Mouse (Mus musculus): Measurements from ENCODE around the gene Ldhd. TPM values are rescaled to one million over a fixed set of nuclear protein-coding genes. Genes with fewer than 3 reads are reported as not detected.

The Ldhd gene
- polyA plus RNA-seq, 1 experiment from 2014 or later = 0.21 TPM

DNA sequence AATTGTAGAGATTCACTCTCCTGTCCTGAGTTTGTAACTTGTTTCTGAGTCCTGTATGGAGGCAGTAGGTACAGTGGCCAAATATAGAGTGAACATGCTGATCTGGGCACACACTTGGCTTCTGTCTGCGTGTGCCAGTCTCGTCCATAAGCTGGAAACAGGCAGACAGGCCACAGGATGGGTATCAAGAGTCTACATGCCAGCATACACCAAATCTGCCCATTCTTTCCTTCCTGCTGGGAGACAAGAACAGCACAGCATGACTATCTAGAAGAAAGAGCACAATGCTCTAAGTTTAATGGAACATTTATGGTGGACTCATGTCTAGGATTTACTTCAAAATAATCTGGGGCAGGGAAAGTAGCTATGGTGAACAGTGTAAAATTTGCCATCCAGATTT is 35.2 kb downstream of the Ldhd start:
- ATAC-seq (ENCODE audit: insufficient read depth, low FRiP score, low TSS enrichment) (no peak), DNase-seq (ENCODE audit: low spot score) (no peak)
- Histone ChIP-seq H3K36me3 (ENCODE audit: control insufficient read depth, insufficient read depth, low read length) (no peaks in the 10 kb centered on the region), H3K9me3 (ENCODE audit: control insufficient read depth, low read length) (no peaks in the 10 kb centered on the region), H3K4me3 (ENCODE audit: low read depth, low read length) (no peak overlapping the region), H3K4me2 (ENCODE audit: low read depth) (no peak overlapping the region), H3K4me1 (ENCODE audit: control insufficient read depth, insufficient read depth, low read length) (peaks cover 14% of the 10 kb centered on the region), H3K9ac (ENCODE audit: low read length) (no peak overlapping the region), H3K27ac (ENCODE audit: low read depth, low read length) (no peak overlapping the region), H3K27me3 (ENCODE audit: control insufficient read depth, insufficient read depth, low read length) (no peaks in the 10 kb centered on the region)
- whole genome bisulfite sequencing = 98% methylated on average over 2 of the region's 2 CpGs

GRCm38 (mm10) chr8:111594044-111594840 is 35.9 kb downstream of the Ldhd start:
- Histone ChIP-seq H3K9me3 (ENCODE audit: control insufficient read depth, low read length) (no peaks in the 10 kb centered on the region), H3K27me3 (ENCODE audit: control insufficient read depth, insufficient read depth, low read length) (no peaks in the 10 kb centered on the region), H3K27ac (ENCODE audit: low read depth, low read length) (no peak overlapping the region), H3K4me3 (ENCODE audit: low read depth, low read length) (no peak overlapping the region), H3K4me2 (ENCODE audit: low read depth) (no peak overlapping the region), H3K4me1 (ENCODE audit: control insufficient read depth, insufficient read depth, low read length) (peaks cover 14% of the 10 kb centered on the region), H3K36me3 (ENCODE audit: control insufficient read depth, insufficient read depth, low read length) (no peaks in the 10 kb centered on the region), H3K9ac (ENCODE audit: low read length) (no peak overlapping the region)
- 79% methylated on average over 3 of the region's 3 CpGs for WGBS
- DNase-seq (ENCODE audit: low spot score) = no peak
- no peak for ATAC-seq (ENCODE audit: insufficient read depth, low FRiP score, low TSS enrichment)

DNA sequence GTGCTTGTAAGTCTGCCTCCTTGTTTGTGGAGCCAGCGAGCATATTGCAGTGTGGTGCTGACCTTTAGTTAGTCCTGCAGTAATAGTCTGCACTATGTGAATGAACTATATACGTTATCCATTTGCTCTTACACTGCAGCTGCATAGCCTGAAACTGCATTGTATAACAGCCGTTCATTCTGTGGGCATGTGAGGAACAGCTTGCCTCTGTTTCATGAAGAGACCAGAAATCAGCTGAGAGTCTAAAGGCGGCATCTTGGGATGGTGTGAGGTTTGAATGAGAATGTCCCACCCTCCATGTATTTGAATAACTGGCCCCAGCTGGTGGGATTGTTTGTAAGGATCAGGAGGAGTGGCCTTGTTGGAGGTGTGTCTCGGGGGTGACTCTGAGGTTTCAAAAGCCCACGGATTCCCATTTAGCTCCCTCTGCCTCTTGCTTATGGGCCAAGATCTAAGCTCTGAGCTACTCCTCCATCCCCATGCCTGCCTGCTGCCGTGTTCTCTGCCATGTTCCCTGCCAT is 37.7 kb downstream of the Ldhd start:
- DNase-seq (ENCODE audit: low spot score) (no peak), ATAC-seq (ENCODE audit: insufficient read depth, low FRiP score, low TSS enrichment) (no peak)
- no peaks in the 10 kb centered on the region for H3K27me3 ChIP-seq (ENCODE audit: control insufficient read depth, insufficient read depth, low read length)
- no peak overlapping the region for H3K9ac ChIP-seq (ENCODE audit: low read length)
- WGBS = 79% methylated on average over 7 of the region's 7 CpGs
- H3K36me3 ChIP-seq (ENCODE audit: control insufficient read depth, insufficient read depth, low read length) = no peaks in the 10 kb centered on the region
- H3K4me1 ChIP-seq (ENCODE audit: control insufficient read depth, insufficient read depth, low read length) = peaks cover 14% of the 10 kb centered on the region
- H3K9me3 ChIP-seq (ENCODE audit: control insufficient read depth, low read length) = no peaks in the 10 kb centered on the region
- no peak overlapping the region for H3K27ac ChIP-seq (ENCODE audit: low read depth, low read length)
- H3K4me2 ChIP-seq (ENCODE audit: low read depth) = no peak overlapping the region
- no peak overlapping the region for H3K4me3 ChIP-seq (ENCODE audit: low read depth, low read length)

DNA sequence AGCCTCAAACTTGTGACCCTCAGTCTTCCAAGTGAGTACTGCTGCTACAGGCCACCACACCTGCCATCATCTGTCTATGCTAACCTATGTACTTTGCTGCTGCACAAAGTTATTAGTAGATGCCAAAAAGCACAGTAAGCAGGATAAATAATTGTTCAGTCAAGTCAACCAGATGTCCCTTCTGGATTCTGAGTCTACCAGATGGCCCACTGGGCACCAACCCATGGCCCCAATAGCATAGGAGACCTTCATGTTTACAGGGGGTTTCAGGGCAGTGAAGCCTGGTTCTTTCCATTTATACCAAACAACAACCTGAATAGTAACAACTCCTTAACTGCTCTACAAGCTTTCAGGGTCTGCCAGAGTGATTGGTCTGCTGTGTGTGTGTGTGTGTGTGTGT is 39.0 kb downstream of the Ldhd start:
- no peak for DNase-seq (ENCODE audit: low spot score)

GRCm38 (mm10) chr8:111590214-111590613 is 40.0 kb downstream of the Ldhd start:
- H3K27me3 ChIP-seq (ENCODE audit: control insufficient read depth, insufficient read depth, low read length) = no peaks in the 10 kb centered on the region
- H3K4me2 ChIP-seq (ENCODE audit: low read depth) = no peak overlapping the region
- WGBS = 89% methylated on average over 3 of the region's 3 CpGs
- H3K9me3 ChIP-seq (ENCODE audit: control insufficient read depth, low read length) = no peaks in the 10 kb centered on the region
- H3K9ac ChIP-seq (ENCODE audit: low read length) = no peak overlapping the region
- H3K4me3 ChIP-seq (ENCODE audit: low read depth, low read length) = no peak overlapping the region
- H3K4me1 ChIP-seq (ENCODE audit: control insufficient read depth, insufficient read depth, low read length) = no peaks in the 10 kb centered on the region; the same call in 1 of the 2 replicates
- H3K27ac ChIP-seq (ENCODE audit: low read depth, low read length) = no peak overlapping the region
- ATAC-seq (ENCODE audit: insufficient read depth, low FRiP score, low TSS enrichment) (no peak), DNase-seq (ENCODE audit: low spot score) (no peak)
- no peaks in the 10 kb centered on the region for H3K36me3 ChIP-seq (ENCODE audit: control insufficient read depth, insufficient read depth, low read length)

More for the DNA sequence above, 39.0 kb downstream of the Ldhd start:
- Histone ChIP-seq H3K9ac (ENCODE audit: low read length) (no peak overlapping the region), H3K4me3 (ENCODE audit: low read depth, low read length) (no peak overlapping the region), H3K27ac (ENCODE audit: low read depth, low read length) (no peak overlapping the region), H3K27me3 (ENCODE audit: control insufficient read depth, insufficient read depth, low read length) (no peaks in the 10 kb centered on the region), H3K4me1 (ENCODE audit: control insufficient read depth, insufficient read depth, low read length) (peaks cover 7% of the 10 kb centered on the region), H3K4me2 (ENCODE audit: low read depth) (no peak overlapping the region), H3K36me3 (ENCODE audit: control insufficient read depth, insufficient read depth, low read length) (no peaks in the 10 kb centered on the region), H3K9me3 (ENCODE audit: control insufficient read depth, low read length) (no peaks in the 10 kb centered on the region)
- no peak for ATAC-seq (ENCODE audit: insufficient read depth, low FRiP score, low TSS enrichment)

GRCm38 (mm10) chr8:111588336-111588735 is 41.8 kb downstream of the Ldhd start:
- ATAC-seq (ENCODE audit: insufficient read depth, low FRiP score, low TSS enrichment) (no peak), DNase-seq (ENCODE audit: low spot score) (no peak)
- Histone ChIP-seq H3K27me3 (ENCODE audit: control insufficient read depth, insufficient read depth, low read length) (no peaks in the 10 kb centered on the region), H3K27ac (ENCODE audit: low read depth, low read length) (no peak overlapping the region), H3K4me3 (ENCODE audit: low read depth, low read length) (no peak overlapping the region), H3K4me2 (ENCODE audit: low read depth) (no peak overlapping the region), H3K36me3 (ENCODE audit: control insufficient read depth, insufficient read depth, low read length) (no peaks in the 10 kb centered on the region), H3K4me1 (ENCODE audit: control insufficient read depth, insufficient read depth, low read length) (no peaks in the 10 kb centered on the region; the same call in 1 of the 2 replicates), H3K9ac (ENCODE audit: low read length) (no peak overlapping the region), H3K9me3 (ENCODE audit: control insufficient read depth, low read length) (no peaks in the 10 kb centered on the region)
- WGBS = 77% methylated on average over 2 of the region's 2 CpGs

- 93% methylated on average over 1 of the region's 1 CpGs for WGBS
Observed at GRCm38 (mm10) chr8:111587545-111588094, 42.6 kb downstream of the Ldhd start.

DNA sequence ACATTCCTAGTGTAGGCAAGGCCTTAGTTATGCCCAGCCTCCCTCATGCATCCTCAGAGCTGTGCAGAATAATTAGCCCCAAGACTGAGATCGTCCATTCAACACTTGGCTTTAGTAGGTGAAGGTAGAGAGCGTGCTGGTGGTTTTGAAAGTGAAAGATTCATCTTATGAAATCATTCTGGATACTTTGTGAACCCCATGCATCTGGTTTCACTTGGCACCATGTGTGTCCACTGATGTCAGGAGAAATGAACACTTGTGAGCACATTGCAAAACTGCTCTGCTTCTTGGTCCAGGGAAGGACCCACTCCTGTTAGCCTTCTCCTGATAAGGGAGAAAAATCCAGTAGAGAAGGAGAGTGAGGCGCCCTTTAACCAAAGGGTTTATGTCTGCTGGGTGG is 45.2 kb downstream of the Ldhd start:
- DNase-seq (ENCODE audit: low spot score) (no peak), ATAC-seq (ENCODE audit: insufficient read depth, low FRiP score, low TSS enrichment) (no peak)
- no peak overlapping the region for H3K4me3 ChIP-seq (ENCODE audit: low read depth, low read length)
- no peak overlapping the region for H3K4me2 ChIP-seq (ENCODE audit: low read depth)
- no peaks in the 10 kb centered on the region for H3K36me3 ChIP-seq (ENCODE audit: control insufficient read depth, insufficient read depth, low read length)
- no peaks in the 10 kb centered on the region for H3K9me3 ChIP-seq (ENCODE audit: control insufficient read depth, low read length)
- H3K9ac ChIP-seq (ENCODE audit: low read length) = no peak overlapping the region
- H3K27me3 ChIP-seq (ENCODE audit: control insufficient read depth, insufficient read depth, low read length) = no peaks in the 10 kb centered on the region
- H3K4me1 ChIP-seq (ENCODE audit: control insufficient read depth, insufficient read depth, low read length) = no peaks in the 10 kb centered on the region
- no peak overlapping the region for H3K27ac ChIP-seq (ENCODE audit: low read depth, low read length)
- WGBS = 90% methylated on average over 3 of the region's 3 CpGs

More at GRCm38 (mm10) chr8:111587545-111588094, 42.6 kb downstream of the Ldhd start:
- no peak overlapping the region for H3K9ac ChIP-seq (ENCODE audit: low read length)
- no peaks in the 10 kb centered on the region for H3K36me3 ChIP-seq (ENCODE audit: control insufficient read depth, insufficient read depth, low read length)
- no peaks in the 10 kb centered on the region for H3K27me3 ChIP-seq (ENCODE audit: control insufficient read depth, insufficient read depth, low read length)
- H3K4me3 ChIP-seq (ENCODE audit: low read depth, low read length) = no peak overlapping the region
- ATAC-seq (ENCODE audit: insufficient read depth, low FRiP score, low TSS enrichment) (no peak), DNase-seq (ENCODE audit: low spot score) (no peak)
- H3K4me1 ChIP-seq (ENCODE audit: control insufficient read depth, insufficient read depth, low read length) = no peaks in the 10 kb centered on the region; the same call in 1 of the 2 replicates
- no peak overlapping the region for H3K27ac ChIP-seq (ENCODE audit: low read depth, low read length)
- H3K4me2 ChIP-seq (ENCODE audit: low read depth) = no peak overlapping the region
- H3K9me3 ChIP-seq (ENCODE audit: control insufficient read depth, low read length) = no peaks in the 10 kb centered on the region

- 77% methylated on average over 3 of the region's 3 CpGs for WGBS
- DNase-seq (ENCODE audit: low spot score) = no peak
- no peak overlapping the region for H3K27ac ChIP-seq (ENCODE audit: low read depth, low read length)
Observed at GRCm38 (mm10) chr8:111582386-111582785, 47.8 kb downstream of the Ldhd start.

More at GRCm38 (mm10) chr8:111582386-111582785, 47.8 kb downstream of the Ldhd start:
- Histone ChIP-seq H3K4me1 (ENCODE audit: control insufficient read depth, insufficient read depth, low read length) (no peaks in the 10 kb centered on the region), H3K9me3 (ENCODE audit: control insufficient read depth, low read length) (no peaks in the 10 kb centered on the region), H3K9ac (ENCODE audit: low read length) (no peak overlapping the region), H3K4me2 (ENCODE audit: low read depth) (no peak overlapping the region), H3K27me3 (ENCODE audit: control insufficient read depth, insufficient read depth, low read length) (no peaks in the 10 kb centered on the region), H3K4me3 (ENCODE audit: low read depth, low read length) (no peak overlapping the region), H3K36me3 (ENCODE audit: control insufficient read depth, insufficient read depth, low read length) (no peaks in the 10 kb centered on the region)
- no peak for ATAC-seq (ENCODE audit: insufficient read depth, low FRiP score, low TSS enrichment)
